Mouse (Mus musculus): ENCODE results near the gene Gng7. TPM values are rescaled to one million over a fixed set of nuclear protein-coding genes. Genes with fewer than 3 reads are reported as not detected.
A peak's percentile ranks its signal among the peaks of the same experiment; 100 is the strongest.

Gene Gng7
- polyA plus RNA-seq, 1 experiment from 2014 or later: 15.3 TPM

DNA sequence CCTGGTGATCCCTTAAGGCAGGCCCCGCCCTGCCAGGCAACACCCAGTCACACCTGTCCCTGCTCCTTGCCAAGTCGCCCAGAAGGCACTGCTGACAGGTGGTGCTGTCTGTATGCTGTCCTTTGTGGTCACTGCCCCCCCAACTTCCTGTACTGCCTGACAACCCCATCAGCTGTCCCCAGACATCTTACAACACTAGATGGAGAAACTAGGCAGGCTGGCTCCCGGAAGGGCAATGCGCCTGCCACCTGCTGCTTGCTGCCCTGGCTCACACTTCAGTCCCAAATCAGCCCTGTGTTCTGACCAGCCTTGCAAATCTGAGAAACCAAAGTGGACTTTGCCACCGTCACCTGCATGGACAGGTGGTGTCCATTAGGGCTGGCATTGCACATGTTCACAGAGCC, 100.5 kb downstream of the Gng7 start:
- H3K27ac ChIP-seq (ENCODE audit: low read depth, low read length): no peak overlapping the region
- H3K4me1 ChIP-seq (ENCODE audit: control insufficient read depth, insufficient read depth, low read length): peaks cover 4% of the 10 kb centered on the region
- 91% methylated on average over 5 of the region's 5 CpGs for WGBS
- no peak overlapping the region for H3K4me3 ChIP-seq (ENCODE audit: low read depth, low read length)
- no peak for DNase-seq (ENCODE audit: low spot score)
- no peak overlapping the region for H3K9ac ChIP-seq (ENCODE audit: low read length)
- H3K9me3 ChIP-seq (replicated peaks; ENCODE audit: control insufficient read depth, low read length): no peaks in the 10 kb centered on the region
- ATAC-seq: no peak
- H3K36me3 ChIP-seq (ENCODE audit: control insufficient read depth, insufficient read depth, low read length): peaks cover 57% of the 10 kb centered on the region
- H3K27me3 ChIP-seq (replicated peaks; ENCODE audit: control insufficient read depth, insufficient read depth, low read length): no peaks in the 10 kb centered on the region
- H3K4me2 ChIP-seq (ENCODE audit: low read length): no peak overlapping the region

DNA sequence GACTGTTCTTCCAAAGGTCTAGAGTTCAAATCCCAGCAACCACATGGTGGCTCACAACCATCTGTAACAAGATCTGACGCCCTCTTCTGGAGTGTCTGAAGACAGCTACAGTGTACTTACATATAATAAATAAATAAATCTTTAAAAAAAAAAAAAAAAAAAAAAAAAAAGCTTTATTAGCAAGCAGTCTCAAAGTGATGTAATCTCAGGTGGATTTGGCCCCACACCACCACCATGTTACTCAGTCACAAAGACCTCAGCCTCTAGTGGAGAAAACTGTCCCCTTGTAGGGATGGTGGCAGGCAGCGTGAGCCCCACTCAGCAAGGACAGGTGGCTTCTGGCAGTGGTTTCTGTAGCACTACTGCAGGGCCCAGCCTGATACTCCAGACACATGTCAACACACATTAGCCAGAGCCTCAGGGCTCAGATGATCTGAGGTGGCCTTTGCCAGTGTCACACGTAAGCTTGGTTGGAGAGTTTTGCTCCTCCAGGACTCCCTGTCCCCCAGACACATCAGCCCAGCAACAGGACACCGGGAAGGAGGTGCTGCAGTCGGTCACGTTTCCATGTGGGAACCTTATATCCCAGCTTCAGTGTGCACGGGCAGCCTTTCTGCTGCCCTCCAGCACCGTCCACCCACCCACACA, 101.3 kb downstream of the Gng7 start:
- DNase-seq (ENCODE audit: low spot score) (no peak), ATAC-seq (no peak)
- no peaks in the 10 kb centered on the region for H3K9me3 ChIP-seq (replicated peaks; ENCODE audit: control insufficient read depth, low read length)
- no peak overlapping the region for H3K27ac ChIP-seq (ENCODE audit: low read depth, low read length)
- no peak overlapping the region for H3K4me3 ChIP-seq (ENCODE audit: low read depth, low read length)
- peaks cover 4% of the 10 kb centered on the region for H3K4me1 ChIP-seq (ENCODE audit: control insufficient read depth, insufficient read depth, low read length)
- H3K36me3 ChIP-seq (ENCODE audit: control insufficient read depth, insufficient read depth, low read length): peaks cover 65% of the 10 kb centered on the region
- WGBS: 93% methylated on average over 7 of the region's 8 CpGs
- no peak overlapping the region for H3K9ac ChIP-seq (ENCODE audit: low read length)
- no peaks in the 10 kb centered on the region for H3K27me3 ChIP-seq (replicated peaks; ENCODE audit: control insufficient read depth, insufficient read depth, low read length)
- H3K4me2 ChIP-seq (ENCODE audit: low read length): no peak overlapping the region

DNA sequence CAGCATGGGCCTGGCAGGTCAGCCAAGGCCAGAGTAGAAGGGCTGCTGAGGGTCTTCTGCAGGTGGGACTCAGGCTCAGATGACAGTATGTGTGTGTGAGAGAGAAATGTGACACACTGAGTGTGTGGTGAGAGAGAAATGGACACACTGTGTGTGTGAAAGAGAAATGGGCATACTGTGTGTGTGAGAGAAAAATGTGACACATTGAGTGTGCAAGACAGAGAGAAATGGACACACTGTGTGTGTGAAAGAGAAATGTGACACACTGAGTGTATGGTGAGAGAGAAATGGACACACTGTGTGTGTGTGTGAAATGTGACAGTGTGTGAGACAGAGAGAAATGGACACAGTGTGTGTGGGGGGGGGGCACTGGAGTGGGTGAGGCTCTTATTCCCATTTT, 102.9 kb downstream of the Gng7 start:
- ATAC-seq (no peak), DNase-seq (ENCODE audit: low spot score) (no peak)
- Histone ChIP-seq H3K4me1 (ENCODE audit: control insufficient read depth, insufficient read depth, low read length) (no peaks in the 10 kb centered on the region), H3K27me3 (replicated peaks; ENCODE audit: control insufficient read depth, insufficient read depth, low read length) (no peaks in the 10 kb centered on the region), H3K27ac (ENCODE audit: low read depth, low read length) (no peak overlapping the region), H3K36me3 (ENCODE audit: control insufficient read depth, insufficient read depth, low read length) (peaks cover 81% of the 10 kb centered on the region), H3K9ac (ENCODE audit: low read length) (no peak overlapping the region), H3K4me3 (ENCODE audit: low read depth, low read length) (no peak overlapping the region), H3K9me3 (replicated peaks; ENCODE audit: control insufficient read depth, low read length) (no peaks in the 10 kb centered on the region), H3K4me2 (ENCODE audit: low read length) (no peak overlapping the region)

DNA sequence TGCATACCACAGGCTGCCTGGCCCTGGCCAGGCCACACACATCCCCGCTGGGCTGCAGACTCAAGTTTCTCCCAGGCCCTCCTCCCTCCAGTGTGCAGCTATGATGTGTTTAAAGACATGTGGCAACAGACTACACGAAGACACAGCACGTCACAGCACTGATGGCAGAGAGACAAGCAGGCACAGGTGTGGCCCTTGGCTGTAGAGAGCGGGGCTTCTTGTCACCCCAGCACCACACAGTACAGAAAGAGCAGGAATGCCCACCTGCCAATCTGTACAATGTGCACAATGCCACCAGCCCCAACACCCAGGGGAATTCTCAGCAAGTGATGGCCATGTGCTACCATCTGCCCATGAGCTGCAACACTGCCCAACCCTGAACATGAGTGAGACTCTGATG, 103.4 kb downstream of the Gng7 start:
- DNase-seq (ENCODE audit: low spot score): no peak
- no peak overlapping the region for H3K9ac ChIP-seq (ENCODE audit: low read length)
- no peaks in the 10 kb centered on the region for H3K4me1 ChIP-seq (ENCODE audit: control insufficient read depth, insufficient read depth, low read length)
- no peak for ATAC-seq
- 94% methylated on average over 4 of the region's 4 CpGs for WGBS
- H3K36me3 ChIP-seq (ENCODE audit: control insufficient read depth, insufficient read depth, low read length): peaks cover 83% of the 10 kb centered on the region
- H3K4me2 ChIP-seq (ENCODE audit: low read length): no peak overlapping the region
- H3K9me3 ChIP-seq (replicated peaks; ENCODE audit: control insufficient read depth, low read length): no peaks in the 10 kb centered on the region
- H3K4me3 ChIP-seq (ENCODE audit: low read depth, low read length): no peak overlapping the region
- no peaks in the 10 kb centered on the region for H3K27me3 ChIP-seq (replicated peaks; ENCODE audit: control insufficient read depth, insufficient read depth, low read length)
- H3K27ac ChIP-seq (ENCODE audit: low read depth, low read length): no peak overlapping the region

DNA sequence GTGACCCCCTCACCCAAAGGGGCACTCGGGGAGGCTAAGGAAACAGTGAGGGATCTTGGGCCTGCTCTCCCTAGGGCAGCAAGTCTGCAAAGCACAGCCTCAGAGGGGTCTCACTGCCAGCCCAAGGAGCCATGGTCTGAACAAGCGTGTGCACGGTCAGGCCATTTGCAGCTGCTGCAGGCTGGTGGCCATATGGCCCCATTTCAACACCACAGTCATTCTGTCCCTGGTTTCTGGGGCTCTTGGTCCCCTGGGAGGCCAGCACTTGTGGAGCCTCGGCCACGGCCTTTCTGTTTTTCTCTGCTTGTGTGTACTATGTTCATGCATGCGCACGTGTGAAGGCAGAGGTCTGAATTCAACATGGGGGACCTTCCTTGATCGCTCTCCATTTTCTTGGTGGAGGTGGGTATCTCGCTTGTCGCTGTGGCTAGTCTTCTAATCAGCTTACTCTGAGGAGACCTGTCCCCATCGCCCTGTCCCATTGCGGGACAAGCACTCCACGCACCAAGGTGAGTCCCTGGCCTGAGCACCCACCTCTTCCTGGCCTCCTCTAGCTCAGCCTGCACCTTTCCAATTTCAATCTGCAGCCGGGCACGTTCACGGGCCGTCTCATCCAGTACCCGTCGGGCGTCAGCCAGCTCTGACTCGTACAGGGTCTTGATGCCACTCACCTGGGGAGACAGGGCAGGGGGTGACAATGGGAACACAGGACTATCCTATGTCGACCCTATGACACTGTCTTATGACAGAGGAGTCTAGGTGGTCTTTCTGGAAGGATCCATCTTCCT, 105.2 kb downstream of the Gng7 start:
- no peak for ATAC-seq
- Histone ChIP-seq H3K4me2 (ENCODE audit: low read length) (no peak overlapping the region), H3K27ac (ENCODE audit: low read depth, low read length) (no peak overlapping the region), H3K9me3 (replicated peaks; ENCODE audit: control insufficient read depth, low read length) (no peaks in the 10 kb centered on the region), H3K9ac (ENCODE audit: low read length) (no peak overlapping the region), H3K4me3 (ENCODE audit: low read depth, low read length) (no peak overlapping the region), H3K36me3 (ENCODE audit: control insufficient read depth, insufficient read depth, low read length) (peaks cover 91% of the 10 kb centered on the region), H3K4me1 (ENCODE audit: control insufficient read depth, insufficient read depth, low read length) (no peaks in the 10 kb centered on the region), H3K27me3 (replicated peaks; ENCODE audit: control insufficient read depth, insufficient read depth, low read length) (no peaks in the 10 kb centered on the region)
- DNase-seq (ENCODE audit: low spot score): no peak
- 96% methylated on average over 22 of the region's 22 CpGs for WGBS

DNA sequence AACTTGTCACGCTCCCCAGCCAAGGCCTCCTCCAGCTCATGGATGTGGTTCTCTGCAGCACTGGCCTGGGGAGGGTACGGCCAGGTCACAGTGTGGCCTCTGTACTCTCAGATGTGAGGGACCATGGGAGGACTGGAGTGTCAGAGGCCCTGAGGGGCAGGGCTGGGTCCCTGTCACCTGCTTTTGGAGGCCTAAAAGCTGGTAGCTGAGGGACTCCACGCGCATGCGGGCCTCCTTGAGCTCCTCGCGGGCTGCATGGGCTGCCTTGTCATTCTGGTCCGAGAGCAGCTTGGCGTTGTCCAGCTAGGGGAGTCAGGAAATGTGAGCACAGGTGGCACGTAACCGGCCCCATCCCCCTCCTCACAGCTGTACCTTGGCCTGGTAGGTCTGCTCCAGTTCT, 110.0 kb downstream of the Gng7 start:
- WGBS: 92% methylated on average over 11 of the region's 11 CpGs
- H3K36me3 ChIP-seq (ENCODE audit: control insufficient read depth, insufficient read depth, low read length): peaks cover 74% of the 10 kb centered on the region
- H3K4me1 ChIP-seq (ENCODE audit: control insufficient read depth, insufficient read depth, low read length): peaks cover 3% of the 10 kb centered on the region
- no peak overlapping the region for H3K27ac ChIP-seq (ENCODE audit: low read depth, low read length)
- no peak overlapping the region for H3K9ac ChIP-seq (ENCODE audit: low read length)
- no peak overlapping the region for H3K4me2 ChIP-seq (ENCODE audit: low read length)
- no peaks in the 10 kb centered on the region for H3K27me3 ChIP-seq (replicated peaks; ENCODE audit: control insufficient read depth, insufficient read depth, low read length)
- H3K9me3 ChIP-seq (replicated peaks; ENCODE audit: control insufficient read depth, low read length): no peaks in the 10 kb centered on the region
- no peak for DNase-seq (ENCODE audit: low spot score)
- no peak overlapping the region for H3K4me3 ChIP-seq (ENCODE audit: low read depth, low read length)
- no peak for ATAC-seq

DNA sequence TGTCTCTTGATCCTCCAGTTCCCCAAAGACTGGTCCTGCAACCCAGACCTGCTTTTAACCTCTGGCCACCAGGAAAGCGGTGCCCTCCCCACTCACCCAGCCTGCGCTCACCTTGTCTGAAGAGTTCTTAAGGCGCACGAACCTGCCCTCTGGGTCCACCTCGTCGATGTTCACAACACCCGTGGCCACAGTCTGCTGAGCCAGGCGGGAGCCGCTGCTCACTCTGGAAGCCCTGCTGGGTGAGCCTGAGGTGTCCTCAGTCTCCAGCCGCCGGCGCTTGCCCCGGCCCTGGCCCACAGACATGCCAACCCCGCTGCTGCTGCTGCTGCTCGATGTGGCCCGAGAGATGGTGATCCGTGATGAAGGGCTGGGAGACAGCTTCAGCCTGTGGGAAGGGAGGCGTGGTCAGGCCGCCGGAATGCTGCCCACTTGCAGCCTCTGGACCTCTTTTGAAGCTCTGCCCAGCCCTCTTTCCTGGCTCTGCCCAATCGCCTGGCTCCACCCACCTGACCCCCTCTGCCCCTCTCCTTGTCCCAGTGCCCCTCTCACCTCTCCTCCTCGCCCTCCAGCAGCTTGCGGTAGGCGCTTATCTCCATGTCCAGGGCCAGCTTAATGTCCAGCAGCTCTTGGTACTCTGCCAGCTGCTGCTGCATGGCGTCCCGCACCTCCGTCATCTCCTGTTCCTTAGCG, 110.6 kb downstream of the Gng7 start:
- H3K27ac ChIP-seq (ENCODE audit: low read depth, low read length): no peak overlapping the region
- 87% methylated on average over 28 of the region's 28 CpGs for WGBS
- H3K27me3 ChIP-seq (replicated peaks; ENCODE audit: control insufficient read depth, insufficient read depth, low read length): no peaks in the 10 kb centered on the region
- ATAC-seq: no peak
- H3K36me3 ChIP-seq (ENCODE audit: control insufficient read depth, insufficient read depth, low read length): peaks cover 74% of the 10 kb centered on the region
- no peaks in the 10 kb centered on the region for H3K9me3 ChIP-seq (replicated peaks; ENCODE audit: control insufficient read depth, low read length)
- no peak overlapping the region for H3K4me3 ChIP-seq (ENCODE audit: low read depth, low read length)
- no peak for DNase-seq (ENCODE audit: low spot score)
- H3K4me1 ChIP-seq (ENCODE audit: control insufficient read depth, insufficient read depth, low read length): peaks cover 7% of the 10 kb centered on the region
- no peak overlapping the region for H3K4me2 ChIP-seq (ENCODE audit: low read length)
- H3K9ac ChIP-seq (ENCODE audit: low read length): no peak overlapping the region

DNA sequence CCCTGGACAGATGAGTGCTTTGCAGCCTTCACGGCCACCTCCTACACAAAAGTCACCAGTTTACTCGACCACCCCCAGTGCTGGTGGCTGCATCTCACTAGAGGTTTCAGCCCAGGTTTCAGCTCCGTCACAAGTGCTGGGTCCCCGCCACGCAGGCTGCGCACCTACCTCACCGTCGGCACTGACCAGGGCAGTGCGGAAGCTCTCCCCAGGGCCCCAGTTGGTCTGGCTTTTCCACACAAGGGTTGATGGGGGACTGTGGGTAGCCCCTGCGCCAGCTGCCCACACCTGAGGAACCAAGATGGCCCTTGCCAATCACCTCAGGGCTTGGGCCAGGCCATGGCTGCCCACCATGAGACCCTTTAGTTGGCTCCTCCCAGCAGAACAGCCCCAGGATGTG, 111.5 kb downstream of the Gng7 start:
- no peaks in the 10 kb centered on the region for H3K27me3 ChIP-seq (replicated peaks; ENCODE audit: control insufficient read depth, insufficient read depth, low read length)
- H3K27ac ChIP-seq (ENCODE audit: low read depth, low read length): no peak overlapping the region
- no peak for ATAC-seq
- H3K36me3 ChIP-seq (ENCODE audit: control insufficient read depth, insufficient read depth, low read length): peaks cover 74% of the 10 kb centered on the region
- peaks cover 7% of the 10 kb centered on the region for H3K4me1 ChIP-seq (ENCODE audit: control insufficient read depth, insufficient read depth, low read length)
- DNase-seq (ENCODE audit: low spot score): no peak
- WGBS: 95% methylated on average over 10 of the region's 10 CpGs
- H3K9ac ChIP-seq (ENCODE audit: low read length): 0 out of 2 replicates have a peak overlapping the region, but pooled peaks have one; percentile 8
- H3K4me3 ChIP-seq (ENCODE audit: low read depth, low read length): no peak overlapping the region
- H3K4me2 ChIP-seq (ENCODE audit: low read length): no peak overlapping the region
- no peaks in the 10 kb centered on the region for H3K9me3 ChIP-seq (replicated peaks; ENCODE audit: control insufficient read depth, low read length)
